Mouse (Mus musculus) cerebellum, adult (tissue): ENCODE measurements around the gene Gm11273.
"Not testable (repeated sequence)": the region's sequence is repeated elsewhere in the genome, so short reads cannot be mapped to it uniquely, and the experiment has no call there.

Source experiments
- ATAC-seq: cut with Nextera tagmentation; 2 replicates; pipeline ENCODE4 v1.9.2; 2017; ENCODE audit warnings: mild to moderate bottlenecking, moderate library complexity, mixed read lengths; ENCODE audit not compliant: insufficient number of reproducible peaks, low FRiP score, low TSS enrichment

Gm11273 gene

GRCm38 (mm10) chr13:21501182-21501581, at the start of gene Gm11273:
Gene Gm11273, minus strand, starts transcription at chr13:21501418.
- not testable (repeated sequence) for ATAC-seq

GRCm38 (mm10) chr13:21550416-21551110, 49.3 kb upstream of the Gm11273 start:
- ATAC-seq: no peak

- ATAC-seq: no peak
Measured at GRCm38 (mm10) chr13:21549487-21549886, 48.3 kb upstream of the Gm11273 start.

- no peak for ATAC-seq
Measured at GRCm38 (mm10) chr13:21542708-21543107, 41.5 kb upstream of the Gm11273 start, which contains the start of gene Olfr1366. Gene Olfr1366, minus strand, starts transcription at chr13:21542808.

- ATAC-seq: peak; percentile 100
Measured at GRCm38 (mm10) chr13:21530781-21531201, 29.6 kb upstream of the Gm11273 start, which contains the start of gene Zkscan8. Gene Zkscan8, minus strand, starts transcription at chr13:21531120.

GRCm38 (mm10) chr13:21530136-21530535, 28.9 kb upstream of the Gm11273 start:
- no peak for ATAC-seq

- ATAC-seq: peak; percentile 100
Measured at GRCm38 (mm10) chr13:21506221-21506649, 5.0 kb upstream of the Gm11273 start.

- ATAC-seq: no peak
Measured at GRCm38 (mm10) chr13:21502296-21502695, 1.1 kb upstream of the Gm11273 start.

- no peak for ATAC-seq
Measured at GRCm38 (mm10) chr13:21495080-21495479, 6.1 kb downstream of the Gm11273 start, which contains the start of gene AK157302. Gene AK157302, plus strand, starts transcription at chr13:21495223.

GRCm38 (mm10) chr13:21492847-21493246, 8.4 kb downstream of the Gm11273 start:
- ATAC-seq: no peak

- no peak for ATAC-seq
Measured at GRCm38 (mm10) chr13:21486881-21487280, 14.3 kb downstream of the Gm11273 start.

GRCm38 (mm10) chr13:21478759-21479670, 22.2 kb downstream of the Gm11273 start, which contains the start of the genes Zkscan4 and Gm10065:
Gene Zkscan4, plus strand, starts transcription at chr13:21478907.
Gene Gm10065, minus strand, starts transcription at chr13:21479441.
- peak; percentile 94 for ATAC-seq

GRCm38 (mm10) chr13:21472427-21472826, 28.8 kb downstream of the Gm11273 start:
- ATAC-seq: no peak

- ATAC-seq: no peak
Measured at GRCm38 (mm10) chr13:21469097-21469496, 32.1 kb downstream of the Gm11273 start.

GRCm38 (mm10) chr13:21468061-21469019, 32.9 kb downstream of the Gm11273 start, which contains the start of gene Nkapl:
Gene Nkapl, minus strand, starts transcription at chr13:21468509.
- peak; percentile 100 for ATAC-seq

GRCm38 (mm10) chr13:21467336-21467735, 33.9 kb downstream of the Gm11273 start:
- ATAC-seq: no peak

GRCm38 (mm10) chr13:21462516-21462915, 38.7 kb downstream of the Gm11273 start:
- not testable (repeated sequence) for ATAC-seq

GRCm38 (mm10) chr13:21456347-21456746, 44.9 kb downstream of the Gm11273 start:
- no peak for ATAC-seq

- ATAC-seq: no peak
Measured at GRCm38 (mm10) chr13:21454133-21454532, 47.1 kb downstream of the Gm11273 start.

- ATAC-seq: peak; percentile 97
Measured at GRCm38 (mm10) chr13:21453449-21453848, 47.8 kb downstream of the Gm11273 start, which contains the start of gene Zscan26. Gene Zscan26, minus strand, starts transcription at chr13:21453730.
